Mouse (Mus musculus) CD4-positive helper T cell, adult 2 months (primary cell): ENCODE results near the gene Klhl33.
"Not testable (repeated sequence)": the region's sequence is repeated elsewhere in the genome, so short reads cannot be mapped to it uniquely, and the experiment has no call there.

Experiments
- DNase-seq: peaks from one replicate; pipeline ENCODE4 v3.0.0-alpha.2; 2012; ENCODE audit warnings: low read depth, missing footprints, low spot score

Gene Klhl33

GRCm38 (mm10) chr14:50897374-50897765 is at the start of gene Klhl33:
Klhl33 (minus strand) TSS chr14:50897507.
- DNase-seq = no peak

GRCm38 (mm10) chr14:50945526-50945925 is 48.2 kb upstream of the Klhl33 start:
- DNase-seq = not testable (repeated sequence)

- peak; percentile 3 for DNase-seq
These were observed 47.8 kb upstream of the Klhl33 start for GRCm38 (mm10) chr14:50945081-50945480.

- DNase-seq = not testable (repeated sequence)
These were observed 47.3 kb upstream of the Klhl33 start for GRCm38 (mm10) chr14:50944668-50945033.

- DNase-seq = peak; percentile 90
These were observed 46.8 kb upstream of the Klhl33 start, which contains the start of gene Gm49342 for GRCm38 (mm10) chr14:50943932-50944667. Gm49342 (plus strand) TSS chr14:50944517.

- peak; percentile 22 for DNase-seq
These were observed 41.6 kb upstream of the Klhl33 start for GRCm38 (mm10) chr14:50938940-50939339.

GRCm38 (mm10) chr14:50938119-50938908 is 41.0 kb upstream of the Klhl33 start:
- DNase-seq = no peak

GRCm38 (mm10) chr14:50936649-50937048 is 39.3 kb upstream of the Klhl33 start:
- DNase-seq = no peak

- no peak for DNase-seq
These were observed 34.2 kb upstream of the Klhl33 start for GRCm38 (mm10) chr14:50931493-50932020.

GRCm38 (mm10) chr14:50930754-50931492 is 33.6 kb upstream of the Klhl33 start, which contains the start of the genes Pip4p1 and Pnp:
Pip4p1 (minus strand) TSS chr14:50930856.
Pnp (plus strand) TSS chr14:50931082.
- DNase-seq = peak; percentile 100

GRCm38 (mm10) chr14:50930377-50930753 is 33.1 kb upstream of the Klhl33 start:
- DNase-seq = peak; percentile 87

GRCm38 (mm10) chr14:50929951-50930350 is 32.6 kb upstream of the Klhl33 start:
- no peak for DNase-seq

- DNase-seq = no peak
These were observed 30.1 kb upstream of the Klhl33 start for GRCm38 (mm10) chr14:50927366-50927765.

GRCm38 (mm10) chr14:50925111-50925920 is 28.0 kb upstream of the Klhl33 start:
- no peak for DNase-seq

GRCm38 (mm10) chr14:50924281-50925064 is 27.2 kb upstream of the Klhl33 start, which contains the start of the genes Osgep and Apex1:
Osgep (minus strand) TSS chr14:50924893.
Apex1 (plus strand) TSS chr14:50924968.
- DNase-seq = peak; percentile 97

GRCm38 (mm10) chr14:50923437-50923836 is 26.1 kb upstream of the Klhl33 start:
- DNase-seq = peak; percentile 14

GRCm38 (mm10) chr14:50911356-50911755 is 14.0 kb upstream of the Klhl33 start:
- DNase-seq = no peak

- DNase-seq = no peak
These were observed 10.8 kb upstream of the Klhl33 start for GRCm38 (mm10) chr14:50908126-50908525.

GRCm38 (mm10) chr14:50905327-50905726 is 8.0 kb upstream of the Klhl33 start:
- not testable (repeated sequence) for DNase-seq

- no peak for DNase-seq
These were observed 7.5 kb upstream of the Klhl33 start for GRCm38 (mm10) chr14:50904828-50905129.
